Mouse (Mus musculus) frontal cortex, adult (tissue): ENCODE measurements around the gene Scgn.

ENCODE experiments used
- ATAC-seq: cut with Nextera tagmentation; 2 replicates; pipeline ENCODE4 v1.9.2; 2017; ENCODE audit warnings: mild to moderate bottlenecking, moderate library complexity, mixed read lengths; ENCODE audit not compliant: low TSS enrichment

Gene Scgn

DNA sequence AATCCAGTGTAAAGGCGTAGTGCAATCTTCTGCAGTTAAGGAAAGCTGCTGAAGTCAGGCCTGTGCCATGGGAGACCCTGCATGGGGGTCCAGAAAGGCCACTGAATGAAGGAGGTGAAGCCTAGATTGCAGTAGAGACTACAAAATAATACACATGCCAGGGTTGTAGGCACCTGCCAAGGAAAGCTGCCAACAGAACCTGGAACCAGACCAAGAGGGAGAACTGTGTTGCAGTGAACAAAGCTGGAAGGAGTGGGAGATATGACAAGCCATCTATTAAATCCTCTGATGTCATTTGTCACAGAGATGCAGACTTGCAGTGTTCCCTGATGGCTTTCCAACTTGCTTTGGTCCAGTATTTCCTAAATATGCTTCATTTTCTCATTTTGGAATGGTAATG, 52.3 kb downstream of the Scgn start:
- no peak for ATAC-seq

DNA sequence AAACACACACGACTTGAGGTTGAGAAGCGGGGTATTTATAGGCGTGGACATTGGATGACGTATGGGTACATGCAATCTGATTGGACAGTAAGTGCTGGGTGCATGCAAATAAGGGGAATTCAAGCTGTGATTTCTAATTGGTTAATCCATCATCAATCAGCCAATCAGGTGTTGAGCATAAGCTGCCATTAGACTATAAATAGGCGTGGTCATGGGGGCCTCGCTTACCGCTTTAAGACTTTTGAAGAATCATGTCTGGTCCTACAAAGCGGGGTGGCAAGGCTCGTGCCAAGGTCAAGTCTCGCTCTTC, 56.8 kb downstream of the Scgn start, which contains the start of gene Hist1h2aa:
TSS of gene Hist1h2aa (plus strand) at position 252 of the 310 bp plus-strand sequence.
- no peak for ATAC-seq

- ATAC-seq, result no peak
These were observed 57.4 kb downstream of the Scgn start, which contains the start of gene Hist1h2ba for GRCm38 (mm10) chr13:23933421-23934210. Gene Hist1h2ba (minus strand): TSS chr13:23934156.

DNA sequence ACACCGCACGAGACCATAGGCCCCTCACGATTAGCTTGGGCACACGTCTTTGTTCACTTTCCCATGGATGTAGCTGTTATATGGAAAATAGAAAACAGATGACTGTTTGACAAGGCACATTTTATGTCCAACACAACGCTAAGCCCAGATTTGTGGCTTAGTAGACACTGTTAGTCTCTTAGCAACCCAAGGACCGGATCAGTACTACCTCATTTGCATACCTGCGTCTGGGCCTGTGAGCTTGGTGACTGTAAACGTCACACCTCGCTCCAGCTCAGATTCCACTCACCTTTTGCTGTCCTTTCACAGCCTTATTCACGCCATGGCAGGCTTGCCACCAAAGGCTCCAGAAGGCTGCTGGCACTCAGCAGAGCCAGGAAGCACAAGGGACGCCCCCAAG, 60.1 kb downstream of the Scgn start:
- ATAC-seq, result no peak

DNA sequence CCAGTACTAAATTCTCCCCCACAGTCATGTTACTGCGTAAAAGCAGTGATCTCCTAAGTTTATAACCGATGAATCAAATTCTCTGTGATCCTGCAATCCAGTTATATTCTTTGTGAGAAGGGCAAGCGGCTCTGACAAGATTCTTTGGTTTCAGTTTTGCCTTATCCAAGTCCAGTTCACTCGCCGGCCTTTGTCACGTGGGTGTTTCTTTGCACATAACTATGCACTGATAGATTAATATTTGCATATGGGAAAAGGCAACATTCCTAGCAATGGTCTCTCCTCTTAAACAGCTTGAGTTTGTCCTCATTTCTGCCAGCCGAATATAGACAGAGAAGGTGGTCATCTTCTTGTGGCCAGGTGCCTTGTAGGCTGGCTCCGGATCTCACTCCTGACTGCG, 60.6 kb downstream of the Scgn start:
- ATAC-seq, result no peak

DNA sequence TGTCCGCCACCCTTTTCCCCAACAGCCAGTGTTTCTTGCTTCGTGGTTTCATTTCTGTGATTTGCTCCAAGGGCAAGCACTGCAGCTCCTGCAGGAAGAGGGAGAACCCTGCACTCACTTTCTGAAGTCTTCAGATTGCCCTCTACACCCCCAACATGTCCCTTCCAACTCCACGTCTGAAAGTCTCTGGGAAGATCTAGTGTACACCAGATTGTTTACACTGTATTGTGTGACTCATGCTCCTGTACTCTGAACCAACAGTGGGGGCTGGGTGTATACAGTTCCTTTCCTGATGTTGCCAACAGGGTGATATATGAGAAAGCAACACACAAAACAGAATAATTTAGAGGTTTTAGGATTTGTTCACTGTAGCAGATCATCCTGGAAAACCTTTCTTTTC, 62.4 kb downstream of the Scgn start:
- ATAC-seq, result no peak

GRCm38 (mm10) chr13:23925792-23926191, 65.2 kb downstream of the Scgn start:
- no peak for ATAC-seq

- ATAC-seq, result no peak
These were observed 73.3 kb downstream of the Scgn start for GRCm38 (mm10) chr13:23917674-23918073.

GRCm38 (mm10) chr13:23916132-23916531, 74.9 kb downstream of the Scgn start:
- no peak for ATAC-seq

DNA sequence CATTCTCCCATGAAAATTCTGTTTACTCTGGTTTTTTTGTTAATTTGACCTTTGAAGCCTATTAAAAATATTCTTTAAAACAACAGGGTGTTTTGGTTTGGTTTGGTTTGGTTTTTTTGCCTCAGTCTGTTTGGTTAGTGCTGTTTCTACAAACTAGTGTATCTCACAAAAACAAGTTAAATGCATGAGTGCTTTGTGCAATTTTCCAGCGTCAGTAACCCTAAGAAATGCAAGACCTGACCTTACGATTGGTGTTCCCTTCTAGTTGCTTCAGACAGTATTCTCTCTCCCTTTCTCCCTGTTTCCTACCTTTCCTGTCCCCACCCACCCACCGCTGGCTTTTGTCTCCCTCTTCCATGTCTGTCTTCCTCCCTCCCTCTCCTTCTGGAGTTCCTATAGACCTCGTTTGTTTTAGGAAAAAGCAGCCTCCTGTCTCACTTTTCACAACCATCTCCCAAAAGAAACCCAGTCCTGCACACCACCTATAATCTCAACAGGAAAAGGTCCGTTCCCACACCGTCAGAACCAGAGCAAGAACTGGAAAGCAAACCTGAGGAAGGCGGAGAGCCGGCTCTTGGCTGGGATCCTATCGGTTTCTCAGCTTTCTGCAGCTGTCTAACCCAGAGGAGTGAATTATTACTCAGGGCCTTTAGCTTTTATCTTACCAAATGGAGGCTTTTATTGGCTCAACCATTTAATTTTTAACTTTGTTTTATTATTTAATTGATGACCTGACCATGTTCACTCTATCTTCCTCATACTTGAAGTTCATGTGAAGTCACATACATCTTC, 76.4 kb downstream of the Scgn start, which contains the start of gene Slc17a4:
TSS of gene Slc17a4 (minus strand) at position 634 of the 792 bp plus-strand sequence.
- no peak for ATAC-seq

- no peak for ATAC-seq
These were observed 77.2 kb downstream of the Scgn start for GRCm38 (mm10) chr13:23913791-23914306.

- no peak for ATAC-seq
These were observed 79.7 kb downstream of the Scgn start for GRCm38 (mm10) chr13:23911335-23911734.

- no peak for ATAC-seq
These were observed 80.9 kb downstream of the Scgn start for GRCm38 (mm10) chr13:23910121-23910520.

DNA sequence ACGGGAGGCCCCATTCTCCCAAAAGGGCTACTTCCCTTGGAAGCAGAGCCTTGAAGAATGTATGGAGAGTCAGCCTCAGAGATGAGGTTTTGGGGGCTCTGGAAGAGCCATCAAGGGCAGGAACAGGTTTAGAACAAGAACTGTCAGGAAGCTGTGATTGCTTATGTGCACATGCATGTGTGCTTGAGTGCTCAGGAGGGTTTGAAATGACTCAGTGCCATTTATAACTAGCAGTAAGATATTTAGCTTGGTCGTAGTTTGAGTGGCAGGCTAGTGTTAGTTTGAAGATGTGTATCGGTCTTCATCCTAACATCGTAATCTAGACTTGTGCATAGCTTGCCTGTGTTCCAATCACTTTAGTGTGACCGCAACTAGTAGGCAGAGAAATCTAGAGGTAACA, 84.1 kb downstream of the Scgn start:
- no peak for ATAC-seq
